Mouse (Mus musculus): ENCODE results near the gene P2ry12. TPM values are rescaled to one million over a fixed set of nuclear protein-coding genes. Genes with fewer than 3 reads are reported as not detected.

The P2ry12 gene
- 8.1 and 8.9 TPM in 2 replicates for polyA plus RNA-seq (2015; fragmentation: Nextera tagmentation; extraction: Ambion mirVana)

DNA sequence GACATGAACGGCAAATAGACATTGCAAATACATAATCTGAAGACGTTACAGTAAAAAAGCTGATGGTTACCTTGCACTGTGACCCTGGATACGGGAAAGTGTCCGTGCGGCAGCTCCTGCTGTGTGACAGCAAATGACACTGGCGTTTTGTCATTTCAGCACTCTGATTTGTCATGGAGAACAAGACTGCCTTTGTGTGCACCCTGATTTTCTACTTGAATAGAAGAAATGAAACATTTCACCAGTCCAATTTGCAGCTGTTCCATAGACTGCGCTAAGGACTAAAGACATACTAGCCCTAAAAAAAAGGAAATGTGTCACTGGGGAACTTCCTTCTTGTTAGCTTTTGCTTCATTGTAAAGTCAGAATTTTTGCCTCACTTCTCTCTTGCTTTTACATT, at the start of gene P2ry12:
TSS of gene P2ry12 (minus strand) at position 168 of the 400 bp plus-strand sequence.
- Histone ChIP-seq H3K36me3 (0 out of 2 replicates have a peak, but pooled peaks cover 12% of the 10 kb centered on the region), H3K4me2 (peak within 1 kb of the TSS; percentile 37), H3K27ac (replicated peaks) (no peak within 1 kb of the TSS), H3K27me3 (no peaks in the 10 kb centered on the region), H3K4me1 (replicated peaks) (peaks cover 19% of the 10 kb centered on the region), H3K9ac (no peak within 1 kb of the TSS), H3K4me3 (no peak within 1 kb of the TSS), H3K9me3 (no peaks in the 10 kb centered on the region)
- ATAC-seq (ENCODE audit: low read depth), result no peak
- 12% methylated on average over 7 of the region's 7 CpGs for WGBS

DNA sequence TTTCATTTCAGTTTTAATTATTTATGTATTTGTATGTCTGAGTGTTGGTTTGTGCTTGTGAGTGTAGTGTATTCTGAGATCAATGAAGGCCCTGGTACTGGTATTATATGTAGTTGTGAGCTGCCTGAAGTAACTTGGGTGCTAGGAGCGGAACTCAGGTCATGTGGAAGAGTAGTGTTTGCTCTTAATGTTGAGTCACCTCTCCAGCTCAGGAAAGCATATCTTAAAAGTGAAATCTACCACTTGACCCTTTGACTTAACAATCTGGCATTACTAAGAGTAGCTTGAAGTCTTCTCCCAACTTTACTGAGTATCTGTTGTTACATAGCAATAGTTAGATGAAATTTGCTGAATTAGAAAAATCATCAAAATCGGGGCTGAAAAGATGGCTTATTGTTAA, 42.8 kb upstream of the P2ry12 start:
- Histone ChIP-seq H3K9me3 (no peaks in the 10 kb centered on the region), H3K27me3 (no peaks in the 10 kb centered on the region), H3K4me3 (no peak overlapping the region), H3K4me2 (no peak overlapping the region), H3K9ac (no peak overlapping the region), H3K4me1 (replicated peaks) (no peaks in the 10 kb centered on the region), H3K36me3 (no peaks in the 10 kb centered on the region), H3K27ac (replicated peaks) (no peak overlapping the region)
- WGBS, result 94% methylated on average over 2 of the region's 2 CpGs
- ATAC-seq (ENCODE audit: low read depth), result no peak

DNA sequence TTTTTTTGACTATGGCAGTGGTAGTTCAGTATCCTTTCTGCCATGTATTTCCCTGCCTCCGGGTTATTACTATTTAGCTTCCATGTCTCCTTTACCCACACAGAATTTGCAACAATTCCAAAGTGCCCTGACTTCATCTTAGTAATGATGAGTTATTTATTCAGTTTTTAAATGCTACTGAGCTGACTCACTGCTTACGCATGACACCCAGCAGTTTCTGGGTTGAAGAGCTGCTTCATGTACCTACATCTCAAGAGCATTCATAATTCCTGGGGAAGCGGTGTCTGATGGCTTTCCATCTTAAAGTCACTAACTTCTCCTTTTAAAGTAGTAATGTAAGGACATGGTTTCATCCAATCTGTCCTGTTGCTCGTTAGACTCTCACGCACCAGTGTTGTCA, 42.3 kb upstream of the P2ry12 start:
- H3K27me3 ChIP-seq, result no peaks in the 10 kb centered on the region
- no peaks in the 10 kb centered on the region for H3K36me3 ChIP-seq
- no peaks in the 10 kb centered on the region for H3K4me1 ChIP-seq (replicated peaks)
- WGBS, result 90% methylated on average over 5 of the region's 5 CpGs
- no peak overlapping the region for H3K4me3 ChIP-seq
- no peak overlapping the region for H3K4me2 ChIP-seq
- no peak overlapping the region for H3K27ac ChIP-seq (replicated peaks)
- no peak for ATAC-seq (ENCODE audit: low read depth)
- H3K9me3 ChIP-seq, result no peaks in the 10 kb centered on the region
- no peak overlapping the region for H3K9ac ChIP-seq

DNA sequence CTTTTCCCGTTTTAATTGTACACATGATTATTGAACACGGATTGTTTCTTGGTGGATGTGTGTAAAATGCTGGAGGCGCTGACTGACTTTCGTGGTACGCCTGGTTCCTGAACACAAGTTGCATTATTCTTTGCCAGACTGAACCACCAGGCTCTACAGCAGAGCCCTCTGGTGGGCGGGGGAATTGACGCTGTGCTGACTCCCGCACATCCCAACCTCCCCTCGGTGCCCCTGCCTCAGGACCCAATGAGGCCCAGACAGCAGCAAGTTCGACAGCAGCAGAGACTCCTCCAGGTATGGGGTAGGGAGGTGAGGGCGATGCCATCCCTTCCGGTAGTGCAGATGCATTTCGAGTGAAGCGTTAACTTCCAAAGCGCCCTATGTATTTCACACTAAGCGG, 35.0 kb upstream of the P2ry12 start:
- Histone ChIP-seq H3K9ac (no peak overlapping the region), H3K9me3 (no peaks in the 10 kb centered on the region), H3K4me3 (no peak overlapping the region), H3K27me3 (no peaks in the 10 kb centered on the region), H3K27ac (replicated peaks) (no peak overlapping the region), H3K36me3 (no peaks in the 10 kb centered on the region), H3K4me2 (no peak overlapping the region), H3K4me1 (replicated peaks) (no peaks in the 10 kb centered on the region)
- ATAC-seq (ENCODE audit: low read depth), result no peak
- 80% methylated on average over 16 of the region's 16 CpGs for WGBS

DNA sequence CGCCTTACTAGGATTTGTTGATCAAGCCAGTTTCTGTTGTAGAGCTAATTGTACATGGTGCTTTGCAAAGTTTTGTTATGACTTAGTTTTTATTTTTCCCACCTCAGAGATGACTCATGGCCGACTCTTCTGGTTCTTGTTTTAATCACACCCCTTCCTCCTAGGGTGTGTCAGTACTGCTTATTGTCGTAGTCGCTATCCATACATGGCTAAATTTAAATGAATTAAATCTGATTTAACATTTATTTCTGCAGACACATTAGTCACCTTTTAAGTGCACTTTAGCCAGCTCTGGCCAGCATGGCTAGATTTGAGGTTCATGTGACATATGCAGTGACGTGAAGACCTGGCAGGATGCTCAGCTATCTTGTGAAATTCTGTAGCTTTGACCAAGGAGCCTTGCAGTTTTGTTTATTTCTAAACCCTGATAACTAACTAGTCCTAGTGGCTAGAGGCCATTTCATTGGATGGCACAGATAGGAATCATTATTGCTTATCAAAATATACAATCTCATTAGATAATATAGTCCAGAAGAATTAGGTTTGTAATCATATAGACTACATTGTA, 34.0 kb upstream of the P2ry12 start:
- Histone ChIP-seq H3K9ac (no peak overlapping the region), H3K4me3 (no peak overlapping the region), H3K9me3 (no peaks in the 10 kb centered on the region), H3K4me2 (no peak overlapping the region), H3K27ac (replicated peaks) (no peak overlapping the region), H3K4me1 (replicated peaks) (no peaks in the 10 kb centered on the region), H3K36me3 (no peaks in the 10 kb centered on the region), H3K27me3 (no peaks in the 10 kb centered on the region)
- ATAC-seq (ENCODE audit: low read depth), result no peak
- WGBS, result 94% methylated on average over 5 of the region's 5 CpGs

DNA sequence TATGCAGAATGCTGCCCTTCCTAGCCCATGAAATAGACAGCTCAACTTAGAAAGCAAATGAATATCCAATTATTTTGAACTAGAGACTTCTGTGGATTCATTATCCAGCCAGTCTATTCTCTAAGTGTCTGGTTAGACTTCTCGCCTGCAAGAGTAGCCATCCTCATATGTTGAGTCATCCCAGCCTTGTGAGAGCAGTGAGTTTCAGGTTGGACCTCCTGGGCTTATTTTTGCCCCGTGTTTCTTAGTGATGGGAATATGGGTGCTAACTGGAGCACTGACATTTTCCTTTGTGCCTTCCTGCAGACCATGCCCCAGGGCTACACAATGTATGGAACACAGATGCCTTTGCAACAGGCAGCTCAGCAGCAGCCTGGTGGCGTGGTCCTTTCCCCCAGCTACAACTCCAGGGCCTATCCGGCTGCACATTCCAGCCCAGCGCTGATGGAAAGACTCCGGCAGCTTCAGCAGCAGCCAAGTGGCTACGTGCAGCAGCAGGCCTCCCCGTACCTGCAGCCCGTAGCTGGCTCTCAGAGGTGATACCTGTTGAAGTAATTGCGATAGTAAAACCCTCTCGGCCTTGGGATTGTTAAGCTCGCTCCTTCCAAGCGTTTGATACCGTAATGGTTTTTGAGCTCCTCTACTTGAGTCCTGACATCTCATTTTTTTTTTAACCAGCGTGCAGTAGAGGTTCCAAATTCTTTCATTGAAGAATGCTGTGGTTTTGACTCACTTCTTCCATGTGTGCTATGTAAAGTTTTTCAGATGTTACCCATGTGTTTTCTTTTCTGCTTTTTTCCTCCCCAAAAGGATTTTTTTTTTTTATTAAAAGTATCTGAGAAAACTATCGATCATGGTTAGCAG, 33.3 kb upstream of the P2ry12 start:
- Histone ChIP-seq H3K4me3 (no peak overlapping the region), H3K36me3 (no peaks in the 10 kb centered on the region), H3K27ac (replicated peaks) (no peak overlapping the region), H3K9me3 (no peaks in the 10 kb centered on the region), H3K9ac (no peak overlapping the region), H3K4me2 (no peak overlapping the region), H3K27me3 (no peaks in the 10 kb centered on the region), H3K4me1 (replicated peaks) (no peaks in the 10 kb centered on the region)
- no peak for ATAC-seq (ENCODE audit: low read depth)
- 91% methylated on average over 16 of the region's 16 CpGs for WGBS

DNA sequence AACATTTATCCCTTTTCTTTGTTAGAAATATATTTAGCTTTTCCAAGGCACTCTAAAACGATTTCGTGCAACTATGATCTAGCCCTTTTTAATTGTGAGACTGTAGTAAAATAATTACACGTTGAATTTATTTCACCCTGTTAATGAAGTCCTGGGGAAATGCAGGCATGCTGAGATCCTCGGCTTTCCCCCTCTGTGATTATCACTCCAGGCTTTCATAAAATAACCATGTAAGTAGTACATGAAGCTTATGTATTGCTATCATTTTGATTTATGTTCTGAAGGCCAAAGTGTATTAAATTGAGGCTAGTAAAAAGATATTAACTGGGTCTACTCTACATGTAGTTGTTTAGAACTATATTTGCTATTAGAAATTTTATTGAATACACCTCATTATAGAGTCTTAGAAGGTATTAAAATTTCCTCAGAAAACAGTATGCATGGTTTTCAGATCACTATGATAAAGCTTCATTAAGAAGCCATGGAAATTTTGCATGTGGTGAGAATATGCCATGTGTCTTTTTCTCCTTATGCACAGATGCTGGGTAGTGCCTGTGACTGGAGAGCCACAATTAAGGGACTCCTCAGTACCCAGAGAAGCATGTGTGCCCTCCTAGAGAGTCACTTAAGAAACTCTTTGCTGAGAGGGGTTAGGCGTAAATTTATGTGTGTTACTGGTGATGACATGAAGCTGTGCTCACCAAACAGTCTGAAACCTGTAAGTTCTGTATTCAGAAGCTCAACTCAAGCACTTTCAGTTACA, 30.9 kb upstream of the P2ry12 start:
- Histone ChIP-seq H3K4me3 (no peak overlapping the region), H3K27ac (replicated peaks) (no peak overlapping the region), H3K27me3 (no peaks in the 10 kb centered on the region), H3K4me2 (no peak overlapping the region), H3K9me3 (no peaks in the 10 kb centered on the region), H3K9ac (no peak overlapping the region), H3K36me3 (no peaks in the 10 kb centered on the region), H3K4me1 (replicated peaks) (no peaks in the 10 kb centered on the region)
- no peak for ATAC-seq (ENCODE audit: low read depth)
- 72% methylated on average over 5 of the region's 5 CpGs for WGBS

DNA sequence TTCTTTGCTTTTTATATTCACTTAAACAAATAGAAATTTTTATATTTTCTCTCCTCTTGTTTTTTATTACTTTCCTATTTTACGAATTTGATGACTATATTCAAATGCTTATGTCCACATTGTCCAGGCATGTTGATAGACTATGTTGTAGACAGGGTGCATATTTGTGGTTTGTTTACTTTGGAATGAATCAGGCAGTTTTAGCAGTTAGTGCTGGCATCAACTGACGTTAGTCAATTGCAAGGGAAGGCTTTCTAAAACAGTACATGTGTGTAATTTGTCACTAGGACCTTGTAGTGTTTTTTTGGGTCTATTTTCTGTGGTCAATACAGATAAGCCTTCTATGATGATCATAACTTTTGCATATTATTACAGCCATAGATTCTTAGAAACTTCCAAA, 27.9 kb upstream of the P2ry12 start:
- H3K4me1 ChIP-seq (replicated peaks), result no peaks in the 10 kb centered on the region
- no peaks in the 10 kb centered on the region for H3K9me3 ChIP-seq
- no peaks in the 10 kb centered on the region for H3K36me3 ChIP-seq
- ATAC-seq (ENCODE audit: low read depth), result no peak
- H3K9ac ChIP-seq, result no peak overlapping the region
- WGBS, result 82% methylated on average over 2 of the region's 2 CpGs
- H3K27ac ChIP-seq (replicated peaks), result no peak overlapping the region
- H3K4me3 ChIP-seq, result no peak overlapping the region
- H3K4me2 ChIP-seq, result no peak overlapping the region
- no peaks in the 10 kb centered on the region for H3K27me3 ChIP-seq

DNA sequence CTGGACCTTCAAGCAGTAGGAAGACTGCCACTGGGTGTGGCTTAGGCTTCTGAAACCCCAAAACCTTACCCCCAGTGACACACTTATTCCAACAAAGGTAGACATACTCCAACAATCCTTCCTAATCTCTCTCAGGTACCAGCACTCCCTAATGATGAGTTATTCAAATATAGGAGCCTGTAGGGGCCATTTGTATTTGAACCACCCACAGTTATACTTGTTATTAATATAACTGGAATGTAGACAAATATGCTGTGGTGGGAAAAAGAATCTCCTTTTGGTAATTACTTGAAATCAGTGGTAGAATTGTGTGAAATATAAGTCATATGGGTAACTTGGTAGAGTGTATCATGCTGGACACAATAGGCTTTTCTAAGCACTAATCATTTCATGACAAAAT, 15.9 kb upstream of the P2ry12 start:
- Histone ChIP-seq H3K36me3 (peaks cover 10% of the 10 kb centered on the region; the same call in 1 of the 2 replicates), H3K9ac (no peak overlapping the region), H3K4me2 (no peak overlapping the region), H3K4me1 (replicated peaks) (peaks cover 7% of the 10 kb centered on the region; the same call in 1 of the 2 replicates), H3K9me3 (no peaks in the 10 kb centered on the region), H3K27me3 (no peaks in the 10 kb centered on the region), H3K27ac (replicated peaks) (no peak overlapping the region), H3K4me3 (no peak overlapping the region)
- ATAC-seq (ENCODE audit: low read depth), result no peak

DNA sequence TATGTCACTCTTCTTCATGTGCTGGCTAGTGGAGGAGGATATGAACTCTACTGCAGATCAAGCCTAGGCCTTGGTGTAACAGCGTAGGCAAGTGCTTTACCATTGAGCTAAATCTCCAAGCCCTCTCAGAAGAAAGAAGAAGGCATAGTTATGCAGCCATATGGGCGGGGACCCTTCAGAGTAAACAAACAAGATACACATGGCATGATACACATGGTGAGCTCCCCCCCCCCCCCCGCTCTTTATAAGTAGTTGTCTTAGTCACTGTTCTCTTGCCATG, 15.5 kb upstream of the P2ry12 start:
- ATAC-seq (ENCODE audit: low read depth), result no peak
- H3K4me1 ChIP-seq (replicated peaks), result peaks cover 7% of the 10 kb centered on the region; the same call in 1 of the 2 replicates
- no peak overlapping the region for H3K9ac ChIP-seq
- H3K36me3 ChIP-seq, result peaks cover 10% of the 10 kb centered on the region; the same call in 1 of the 2 replicates
- H3K4me3 ChIP-seq, result no peak overlapping the region
- H3K4me2 ChIP-seq, result no peak overlapping the region
- no peaks in the 10 kb centered on the region for H3K9me3 ChIP-seq
- no peak overlapping the region for H3K27ac ChIP-seq (replicated peaks)
- 88% methylated on average over 3 of the region's 3 CpGs for WGBS
- no peaks in the 10 kb centered on the region for H3K27me3 ChIP-seq

DNA sequence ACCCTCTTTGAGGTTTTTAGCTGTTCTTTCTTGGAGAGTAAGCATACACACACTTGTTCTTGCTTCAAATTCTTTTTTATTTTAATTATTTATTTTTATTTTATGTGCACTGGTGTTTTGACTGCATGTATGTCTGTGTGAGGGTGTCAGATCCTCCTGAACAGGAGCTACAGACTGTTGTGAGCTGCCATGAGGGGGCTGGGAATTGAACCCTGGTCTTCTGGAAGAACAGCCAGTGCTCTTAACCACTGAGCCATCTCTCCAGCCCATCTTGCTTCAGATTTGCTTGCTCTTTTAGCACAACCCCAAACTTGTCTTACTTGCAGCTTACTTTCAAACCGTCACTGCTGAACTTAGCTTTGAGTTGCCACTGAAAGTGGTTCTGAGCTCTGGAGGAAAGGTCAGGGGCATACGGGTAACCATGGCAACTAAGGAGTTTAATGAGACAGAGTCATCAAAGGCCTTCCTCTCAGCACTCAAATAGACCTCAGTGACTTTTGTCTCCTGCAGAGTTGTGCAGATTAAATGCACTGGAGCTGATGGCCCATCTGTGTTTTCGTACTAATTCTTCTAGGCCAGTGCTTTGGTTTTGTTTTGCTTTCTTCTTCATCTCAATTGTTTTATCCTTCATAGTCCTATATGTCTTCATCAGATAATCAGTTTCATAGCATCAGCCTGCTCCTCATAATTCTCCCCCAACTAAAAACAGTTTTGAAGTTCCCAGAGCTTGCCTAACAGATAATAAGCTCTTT, 15.0 kb upstream of the P2ry12 start:
- ATAC-seq (ENCODE audit: low read depth), result no peak
- Histone ChIP-seq H3K9me3 (no peaks in the 10 kb centered on the region), H3K4me1 (replicated peaks) (peaks cover 7% of the 10 kb centered on the region; the same call in 1 of the 2 replicates), H3K36me3 (peaks cover 10% of the 10 kb centered on the region; the same call in 1 of the 2 replicates), H3K27ac (replicated peaks) (no peak overlapping the region), H3K4me3 (no peak overlapping the region), H3K4me2 (no peak overlapping the region), H3K27me3 (no peaks in the 10 kb centered on the region), H3K9ac (no peak overlapping the region)
- 9% methylated on average over 3 of the region's 3 CpGs for WGBS

DNA sequence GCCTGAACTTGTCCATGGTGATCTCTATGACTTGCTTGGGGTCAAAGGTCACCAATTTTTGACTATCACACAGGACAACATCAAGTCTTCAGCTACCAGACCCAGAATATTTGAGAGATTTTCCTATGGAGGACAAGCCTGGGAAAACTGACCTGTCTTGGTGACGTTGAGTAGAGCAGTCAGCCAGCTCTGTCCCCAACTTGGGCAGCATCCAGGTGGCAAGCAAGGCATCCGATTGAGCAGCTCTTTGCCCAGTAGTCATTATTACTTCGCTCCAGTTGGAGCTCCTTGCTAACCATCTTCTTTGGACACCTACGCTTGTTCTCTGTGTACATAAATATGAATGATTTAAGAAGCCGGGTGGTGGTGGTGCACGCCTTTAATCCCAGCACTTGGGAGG, 8.1 kb upstream of the P2ry12 start:
- no peak overlapping the region for H3K4me2 ChIP-seq
- ATAC-seq (ENCODE audit: low read depth), result no peak
- no peaks in the 10 kb centered on the region for H3K27me3 ChIP-seq
- H3K4me3 ChIP-seq, result no peak overlapping the region
- no peaks in the 10 kb centered on the region for H3K4me1 ChIP-seq (replicated peaks)
- 95% methylated on average over 6 of the region's 6 CpGs for WGBS
- no peak overlapping the region for H3K27ac ChIP-seq (replicated peaks)
- no peak overlapping the region for H3K9ac ChIP-seq
- no peaks in the 10 kb centered on the region for H3K9me3 ChIP-seq
- 0 out of 2 replicates have a peak, but pooled peaks cover 17% of the 10 kb centered on the region for H3K36me3 ChIP-seq

All from neural tube, embryonic 13.5 days (tissue).